Mouse (Mus musculus): ENCODE results near the gene Prss16. TPM values are rescaled to one million over a fixed set of nuclear protein-coding genes. Genes with fewer than 3 reads are reported as not detected.

Gene Prss16
- polyA plus RNA-seq, 1 experiment from 2014 or later, result 0.20 TPM

DNA sequence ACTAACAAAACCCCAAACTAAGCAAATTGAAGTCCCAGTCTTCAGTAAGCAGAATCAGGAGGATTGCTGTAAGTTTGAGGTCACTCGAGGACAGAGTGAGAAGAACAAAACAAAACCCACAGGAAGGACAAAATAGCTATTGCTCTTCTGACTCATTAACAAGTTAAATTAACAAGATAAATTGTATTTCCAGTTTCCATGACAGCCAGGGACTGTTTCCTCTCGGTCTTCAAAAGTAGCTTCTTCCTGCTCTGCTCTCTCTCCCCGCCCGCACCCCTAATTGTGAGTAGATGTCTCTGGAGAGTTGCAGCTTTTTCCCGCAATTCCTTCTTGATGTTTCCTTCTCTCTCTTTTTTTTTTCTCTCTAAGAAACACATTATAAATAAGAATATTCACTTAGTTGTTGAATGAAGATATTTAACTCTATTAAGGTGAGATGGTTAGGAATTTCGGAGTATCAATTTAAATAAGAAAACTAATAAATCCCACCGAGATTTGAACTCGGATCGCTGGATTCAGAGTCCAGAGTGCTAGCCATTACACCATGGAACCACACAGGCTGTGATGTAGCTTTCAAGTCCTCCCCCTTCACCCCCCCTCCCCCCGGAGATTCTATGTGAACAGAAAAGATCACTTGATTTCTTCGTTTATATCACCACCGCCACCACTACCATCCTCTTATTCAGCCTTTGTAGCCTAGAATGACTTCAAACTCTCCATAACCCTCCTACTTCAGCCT is 13.3 kb downstream of the Prss16 start:
- DNase-seq (ENCODE audit: low spot score), result peak; percentile 74
- Histone ChIP-seq H3K27me3 (ENCODE audit: control insufficient read depth, insufficient read depth, low read length) (peaks cover 51% of the 10 kb centered on the region), H3K4me3 (ENCODE audit: low read depth, low read length) (peak overlapping the region; percentile 31), H3K36me3 (ENCODE audit: control insufficient read depth, insufficient read depth, low read length) (no peaks in the 10 kb centered on the region), H3K9ac (ENCODE audit: low read length) (no peak overlapping the region), H3K4me1 (ENCODE audit: control insufficient read depth, insufficient read depth, low read length) (peaks cover 10% of the 10 kb centered on the region), H3K27ac (replicated peaks; ENCODE audit: low read depth, low read length) (no peak overlapping the region), H3K4me2 (ENCODE audit: low read depth, severe bottlenecking) (peak overlapping the region; percentile 56), H3K9me3 (ENCODE audit: control insufficient read depth, low read length) (no peaks in the 10 kb centered on the region)
- WGBS, result 2% methylated on average over 12 of the region's 12 CpGs
- ATAC-seq (ENCODE audit: insufficient number of reproducible peaks, low FRiP score, low TSS enrichment, low read depth), result no peak

GRCm38 (mm10) chr13:21995331-21995914 is 14.1 kb downstream of the Prss16 start:
- H3K9me3 ChIP-seq (ENCODE audit: control insufficient read depth, low read length), result no peaks in the 10 kb centered on the region
- peak overlapping the region; percentile 56 for H3K4me2 ChIP-seq (ENCODE audit: low read depth, severe bottlenecking)
- H3K4me1 ChIP-seq (ENCODE audit: control insufficient read depth, insufficient read depth, low read length), result peaks cover 10% of the 10 kb centered on the region
- H3K4me3 ChIP-seq (ENCODE audit: low read depth, low read length), result peak overlapping the region; percentile 31
- peaks cover 44% of the 10 kb centered on the region for H3K27me3 ChIP-seq (ENCODE audit: control insufficient read depth, insufficient read depth, low read length)
- no peak overlapping the region; the same call in 1 of the 2 replicates for H3K9ac ChIP-seq (ENCODE audit: low read length)
- DNase-seq (ENCODE audit: low spot score) (peak; percentile 70), ATAC-seq (ENCODE audit: insufficient number of reproducible peaks, low FRiP score, low TSS enrichment, low read depth) (0 out of 2 replicates have a peak, but pooled peaks have one; percentile 13)
- H3K36me3 ChIP-seq (ENCODE audit: control insufficient read depth, insufficient read depth, low read length), result no peaks in the 10 kb centered on the region
- WGBS, result under 1% methylated on average over 21 of the region's 21 CpGs
- no peak overlapping the region for H3K27ac ChIP-seq (replicated peaks; ENCODE audit: low read depth, low read length)

- Histone ChIP-seq H3K4me3 (ENCODE audit: low read depth, low read length) (peak overlapping the region; percentile 31), H3K27ac (replicated peaks; ENCODE audit: low read depth, low read length) (no peak overlapping the region), H3K9me3 (ENCODE audit: control insufficient read depth, low read length) (no peaks in the 10 kb centered on the region), H3K36me3 (ENCODE audit: control insufficient read depth, insufficient read depth, low read length) (no peaks in the 10 kb centered on the region), H3K27me3 (ENCODE audit: control insufficient read depth, insufficient read depth, low read length) (peaks cover 41% of the 10 kb centered on the region), H3K9ac (ENCODE audit: low read length) (no peak overlapping the region; the same call in 1 of the 2 replicates), H3K4me2 (ENCODE audit: low read depth, severe bottlenecking) (peak overlapping the region; percentile 56), H3K4me1 (ENCODE audit: control insufficient read depth, insufficient read depth, low read length) (peaks cover 10% of the 10 kb centered on the region)
- WGBS, result 4% methylated on average over 8 of the region's 8 CpGs
- ATAC-seq (ENCODE audit: insufficient number of reproducible peaks, low FRiP score, low TSS enrichment, low read depth) (no peak), DNase-seq (ENCODE audit: low spot score) (no peak)
Observed at GRCm38 (mm10) chr13:21994896-21995295, 14.6 kb downstream of the Prss16 start.

DNA sequence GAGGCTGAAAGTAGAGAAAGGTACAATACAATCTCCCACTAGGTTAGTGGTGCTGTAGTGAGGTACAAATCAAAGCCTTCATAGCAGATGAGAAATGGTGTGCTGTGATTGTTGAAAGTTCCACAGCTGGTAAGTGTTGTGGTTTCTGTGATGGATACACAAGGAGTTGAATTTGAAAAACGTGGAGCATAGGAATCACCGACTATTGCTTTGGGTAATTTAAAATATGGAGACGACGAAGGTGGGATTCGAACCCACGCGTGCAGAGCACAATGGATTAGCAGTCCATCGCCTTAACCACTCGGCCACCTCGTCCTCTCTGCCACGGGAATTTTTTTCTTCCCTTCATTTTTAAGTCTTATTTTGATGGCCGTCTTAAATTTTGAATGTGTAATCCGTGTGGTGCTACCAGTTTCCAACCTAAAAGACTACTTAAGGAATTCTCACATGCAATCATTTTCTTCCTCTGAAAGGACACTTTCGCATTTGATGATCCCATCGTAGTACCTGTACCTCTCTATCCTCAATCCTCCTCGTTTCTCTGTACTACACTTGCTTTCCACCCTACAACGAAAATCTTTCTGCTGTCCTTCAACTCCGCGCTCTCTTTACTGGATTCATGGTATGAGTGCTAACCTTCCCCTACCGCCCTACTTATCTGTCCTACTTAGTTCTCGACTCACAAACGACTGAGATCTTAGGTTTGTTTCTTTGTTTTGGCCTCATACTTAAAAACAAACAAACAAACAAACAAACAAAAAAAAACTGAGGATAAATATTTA is 15.4 kb downstream of the Prss16 start:
- peak; percentile 84 for DNase-seq (ENCODE audit: low spot score)
- Histone ChIP-seq H3K36me3 (ENCODE audit: control insufficient read depth, insufficient read depth, low read length) (no peaks in the 10 kb centered on the region), H3K27ac (replicated peaks; ENCODE audit: low read depth, low read length) (no peak overlapping the region), H3K9me3 (ENCODE audit: control insufficient read depth, low read length) (no peaks in the 10 kb centered on the region), H3K4me1 (ENCODE audit: control insufficient read depth, insufficient read depth, low read length) (peaks cover 10% of the 10 kb centered on the region), H3K4me2 (ENCODE audit: low read depth, severe bottlenecking) (no peak overlapping the region), H3K27me3 (ENCODE audit: control insufficient read depth, insufficient read depth, low read length) (peaks cover 36% of the 10 kb centered on the region), H3K9ac (ENCODE audit: low read length) (no peak overlapping the region), H3K4me3 (ENCODE audit: low read depth, low read length) (no peak overlapping the region)
- under 1% methylated on average over 22 of the region's 22 CpGs for WGBS
- no peak for ATAC-seq (ENCODE audit: insufficient number of reproducible peaks, low FRiP score, low TSS enrichment, low read depth)

DNA sequence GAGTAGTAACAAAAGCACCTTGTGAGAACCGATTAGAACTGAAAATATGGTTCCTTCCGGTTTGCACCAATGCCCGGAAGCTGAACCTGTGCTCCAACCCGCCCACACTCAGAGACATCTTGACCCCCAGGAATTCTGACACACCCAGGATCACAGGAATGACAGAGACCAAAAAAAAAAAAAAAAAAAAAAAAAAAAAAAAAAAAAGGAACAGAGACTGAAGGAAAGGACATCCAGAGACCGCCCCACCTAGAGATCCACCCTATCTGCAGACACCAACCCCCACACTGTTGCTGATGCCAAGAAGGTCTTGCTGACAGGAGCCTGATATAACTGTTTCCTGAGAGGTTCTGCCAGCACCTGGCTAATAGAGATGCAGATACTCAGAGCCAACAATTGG is 17.0 kb downstream of the Prss16 start:
- peaks cover 22% of the 10 kb centered on the region for H3K27me3 ChIP-seq (ENCODE audit: control insufficient read depth, insufficient read depth, low read length)
- ATAC-seq (ENCODE audit: insufficient number of reproducible peaks, low FRiP score, low TSS enrichment, low read depth) (no peak), DNase-seq (ENCODE audit: low spot score) (no peak)
- H3K4me1 ChIP-seq (ENCODE audit: control insufficient read depth, insufficient read depth, low read length), result peaks cover 10% of the 10 kb centered on the region
- no peak overlapping the region for H3K27ac ChIP-seq (replicated peaks; ENCODE audit: low read depth, low read length)
- H3K9me3 ChIP-seq (ENCODE audit: control insufficient read depth, low read length), result no peaks in the 10 kb centered on the region
- no peak overlapping the region for H3K4me2 ChIP-seq (ENCODE audit: low read depth, severe bottlenecking)
- no peak overlapping the region for H3K9ac ChIP-seq (ENCODE audit: low read length)
- no peak overlapping the region for H3K4me3 ChIP-seq (ENCODE audit: low read depth, low read length)
- WGBS, result 81% methylated on average over 5 of the region's 5 CpGs
- no peaks in the 10 kb centered on the region for H3K36me3 ChIP-seq (ENCODE audit: control insufficient read depth, insufficient read depth, low read length)

- H3K27me3 ChIP-seq (ENCODE audit: control insufficient read depth, insufficient read depth, low read length), result peaks cover 20% of the 10 kb centered on the region; the same call in 1 of the 2 replicates
- H3K4me1 ChIP-seq (ENCODE audit: control insufficient read depth, insufficient read depth, low read length), result 0 out of 2 replicates have a peak, but pooled peaks cover 4% of the 10 kb centered on the region
- WGBS, result 90% methylated on average over 2 of the region's 2 CpGs
- H3K9me3 ChIP-seq (ENCODE audit: control insufficient read depth, low read length), result no peaks in the 10 kb centered on the region
- no peak overlapping the region for H3K4me2 ChIP-seq (ENCODE audit: low read depth, severe bottlenecking)
- DNase-seq (ENCODE audit: low spot score) (no peak), ATAC-seq (ENCODE audit: insufficient number of reproducible peaks, low FRiP score, low TSS enrichment, low read depth) (no peak)
- H3K4me3 ChIP-seq (ENCODE audit: low read depth, low read length), result no peak overlapping the region
- no peak overlapping the region for H3K27ac ChIP-seq (replicated peaks; ENCODE audit: low read depth, low read length)
- no peak overlapping the region for H3K9ac ChIP-seq (ENCODE audit: low read length)
- no peaks in the 10 kb centered on the region for H3K36me3 ChIP-seq (ENCODE audit: control insufficient read depth, insufficient read depth, low read length)
Observed at GRCm38 (mm10) chr13:21984486-21984885, 25.1 kb downstream of the Prss16 start.

DNA sequence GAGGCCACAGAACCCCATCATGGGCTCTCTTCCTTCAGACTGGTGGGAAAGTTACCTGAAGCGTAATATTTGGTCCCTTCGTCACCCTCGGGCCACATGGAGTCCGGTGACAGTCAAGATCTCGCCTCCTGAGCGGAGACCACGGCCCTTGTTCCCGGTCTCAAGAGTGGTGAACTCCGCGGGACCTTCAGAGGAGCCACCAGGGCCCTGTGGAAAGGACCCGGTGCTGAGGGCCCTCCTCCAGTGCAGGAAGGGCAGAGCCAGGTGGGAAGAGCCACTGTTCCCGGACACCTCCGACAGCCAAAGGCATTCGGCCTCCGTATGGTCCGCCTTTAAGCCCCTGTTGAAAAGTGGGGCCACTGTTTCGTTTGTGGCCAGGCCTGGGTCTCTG is 27.7 kb downstream of the Prss16 start:
- H3K4me3 ChIP-seq (ENCODE audit: low read depth, low read length), result peak overlapping the region; percentile 49
- ATAC-seq (ENCODE audit: insufficient number of reproducible peaks, low FRiP score, low TSS enrichment, low read depth), result peak; percentile 57; the same call in 1 of the 2 replicates
- no peaks in the 10 kb centered on the region for H3K36me3 ChIP-seq (ENCODE audit: control insufficient read depth, insufficient read depth, low read length)
- no peak for DNase-seq (ENCODE audit: low spot score)
- WGBS, result 3% methylated on average over 17 of the region's 17 CpGs
- H3K27me3 ChIP-seq (ENCODE audit: control insufficient read depth, insufficient read depth, low read length), result peaks cover 20% of the 10 kb centered on the region; the same call in 1 of the 2 replicates
- 0 out of 2 replicates have a peak, but pooled peaks cover 4% of the 10 kb centered on the region for H3K4me1 ChIP-seq (ENCODE audit: control insufficient read depth, insufficient read depth, low read length)
- no peaks in the 10 kb centered on the region for H3K9me3 ChIP-seq (ENCODE audit: control insufficient read depth, low read length)
- H3K9ac ChIP-seq (ENCODE audit: low read length), result peak overlapping the region; percentile 77
- H3K27ac ChIP-seq (replicated peaks; ENCODE audit: low read depth, low read length), result no peak overlapping the region
- H3K4me2 ChIP-seq (ENCODE audit: low read depth, severe bottlenecking), result peak overlapping the region; percentile 97
